Mouse (Mus musculus): Measurements from ENCODE around the gene Supt6.

The Supt6 gene

GRCm38 (mm10) chr11:78183884-78184514 is 61.8 kb downstream of the Supt6 start:
- no peak for DNase-seq (ENCODE audit: extremely low read depth, insufficient read length, low spot score)

DNA sequence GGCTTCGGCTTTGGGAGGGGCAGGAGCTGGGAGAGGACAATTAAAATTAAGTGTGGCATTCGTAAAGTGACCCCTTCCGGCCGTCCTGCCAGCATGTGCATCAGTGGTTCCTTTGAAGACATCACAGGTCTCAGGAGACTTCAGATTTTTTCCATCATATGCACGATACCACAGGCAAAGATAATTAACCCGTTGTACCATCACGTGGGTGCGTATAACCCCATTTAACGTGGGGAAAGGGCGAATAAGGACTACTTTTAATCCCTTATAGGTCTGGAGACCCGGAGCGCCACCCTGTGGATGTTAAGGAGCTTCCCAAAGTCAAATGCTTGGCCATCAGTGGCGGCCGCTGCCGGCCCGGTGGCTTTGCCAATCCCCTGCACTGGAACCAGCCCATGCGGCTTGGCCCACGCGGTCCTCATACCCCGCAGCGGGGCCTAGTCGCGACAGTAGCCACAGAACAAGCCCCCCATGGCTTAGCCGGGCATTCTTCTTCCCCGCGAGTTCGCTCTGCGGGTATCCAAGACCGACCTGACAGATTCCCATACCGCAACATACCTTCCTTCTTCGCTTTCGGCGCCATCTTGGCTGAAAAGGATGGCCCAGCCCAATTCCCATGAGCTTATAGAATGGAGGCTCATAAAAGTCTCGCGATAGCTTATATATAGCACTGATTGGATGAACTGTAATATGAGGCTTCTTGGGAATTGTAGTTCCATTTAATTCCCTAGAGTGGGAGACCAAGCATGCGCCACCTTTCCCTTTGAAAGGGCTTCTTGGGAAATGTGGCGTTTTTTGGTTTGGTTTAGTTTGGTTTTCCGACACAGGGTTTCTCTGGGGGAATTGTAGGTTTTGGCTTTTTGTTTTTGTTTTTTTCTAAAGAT is 62.6 kb downstream of the Supt6 start, which contains the start of gene Rpl23a:
Rpl23a (minus strand) TSS at position 624 of the 884 bp plus-strand sequence.
- peak; percentile 87 for DNase-seq (ENCODE audit: extremely low read depth, insufficient read length, low spot score)

GRCm38 (mm10) chr11:78182450-78182849 is 63.3 kb downstream of the Supt6 start:
- DNase-seq (ENCODE audit: extremely low read depth, insufficient read length, low spot score), result no peak

DNA sequence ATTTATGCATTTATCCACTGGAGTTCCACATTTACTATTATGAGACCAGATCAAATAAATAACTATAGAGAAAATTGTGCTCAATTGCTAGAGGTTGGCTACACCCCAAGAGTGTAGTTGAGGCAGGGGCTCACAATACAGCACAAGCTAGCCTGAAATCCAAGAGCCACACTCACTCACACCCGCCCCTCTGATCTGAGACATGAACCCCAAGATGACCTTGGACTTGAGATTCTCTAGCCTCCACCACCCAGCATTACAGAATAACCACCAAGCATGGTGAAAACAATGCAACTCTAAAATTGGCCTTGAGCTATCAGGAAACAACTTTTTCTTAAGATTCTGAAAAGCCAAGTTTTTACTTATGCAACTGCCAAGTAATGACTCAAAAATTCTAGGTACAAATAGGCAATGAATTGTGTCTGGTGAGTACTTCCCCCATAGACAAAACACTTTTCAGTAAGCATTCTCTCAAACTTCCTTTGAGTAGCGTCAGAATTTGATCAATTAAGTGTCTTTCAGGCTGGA is 63.9 kb downstream of the Supt6 start:
- no peak for DNase-seq (ENCODE audit: extremely low read depth, insufficient read length, low spot score)

- DNase-seq (ENCODE audit: extremely low read depth, insufficient read length, low spot score), result no peak
Measured at GRCm38 (mm10) chr11:78180081-78180761, 65.6 kb downstream of the Supt6 start.

- DNase-seq (ENCODE audit: extremely low read depth, insufficient read length, low spot score), result no peak
Measured at GRCm38 (mm10) chr11:78179438-78179999, 66.3 kb downstream of the Supt6 start.

- DNase-seq (ENCODE audit: extremely low read depth, insufficient read length, low spot score), result peak; percentile 84
Measured at GRCm38 (mm10) chr11:78178859-78179437, 66.8 kb downstream of the Supt6 start.

DNA sequence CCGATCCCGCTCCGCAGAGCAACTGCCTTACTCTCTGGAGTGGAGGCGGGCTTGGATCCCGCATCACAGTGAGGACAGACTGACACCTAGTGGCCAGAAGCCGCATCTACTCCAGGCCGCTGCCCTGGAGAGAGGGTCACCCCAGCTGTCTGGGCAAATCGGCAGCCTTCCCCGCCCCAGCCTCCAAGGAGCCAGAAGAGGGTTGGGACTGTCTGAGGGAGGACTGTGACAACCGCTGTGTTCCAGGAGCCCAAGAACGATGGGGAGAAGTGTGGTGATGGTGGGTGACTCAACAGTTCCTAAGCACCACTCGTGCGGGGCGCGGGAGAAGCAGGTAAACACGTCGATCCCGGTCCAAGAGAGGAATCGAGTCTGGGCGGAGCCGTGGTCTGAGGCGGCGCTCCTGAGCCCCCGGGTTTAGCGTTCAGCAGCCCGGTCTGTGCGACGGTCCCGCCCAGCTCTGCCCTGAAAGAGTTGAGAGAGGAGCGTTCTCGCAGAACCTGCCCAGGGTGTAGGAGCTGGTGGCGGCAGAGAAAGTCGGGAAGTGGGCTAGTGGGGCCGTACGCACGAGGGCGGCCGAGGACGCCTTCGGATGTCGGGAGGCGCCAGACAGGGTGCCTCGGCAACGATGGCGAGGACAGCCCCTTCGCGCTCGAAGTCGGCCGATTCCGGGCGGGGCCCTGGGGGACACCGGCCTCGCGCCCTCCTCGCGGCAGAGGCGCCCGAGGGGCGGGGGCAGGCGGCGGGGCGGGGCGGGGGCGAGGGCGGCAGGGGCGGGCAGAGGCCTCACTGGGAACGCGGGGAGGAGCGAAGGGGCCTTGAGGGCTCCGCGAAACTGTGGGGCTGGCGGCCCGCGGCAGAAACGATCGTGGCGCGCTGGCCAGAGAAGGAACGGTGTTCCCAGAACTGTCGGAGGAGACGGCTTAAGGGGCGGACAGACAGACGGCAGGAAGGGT is 67.6 kb downstream of the Supt6 start:
- peak; percentile 90 for DNase-seq (ENCODE audit: extremely low read depth, insufficient read length, low spot score)

GRCm38 (mm10) chr11:78177437-78177836 is 68.3 kb downstream of the Supt6 start:
- DNase-seq (ENCODE audit: extremely low read depth, insufficient read length, low spot score), result peak; percentile 66

DNA sequence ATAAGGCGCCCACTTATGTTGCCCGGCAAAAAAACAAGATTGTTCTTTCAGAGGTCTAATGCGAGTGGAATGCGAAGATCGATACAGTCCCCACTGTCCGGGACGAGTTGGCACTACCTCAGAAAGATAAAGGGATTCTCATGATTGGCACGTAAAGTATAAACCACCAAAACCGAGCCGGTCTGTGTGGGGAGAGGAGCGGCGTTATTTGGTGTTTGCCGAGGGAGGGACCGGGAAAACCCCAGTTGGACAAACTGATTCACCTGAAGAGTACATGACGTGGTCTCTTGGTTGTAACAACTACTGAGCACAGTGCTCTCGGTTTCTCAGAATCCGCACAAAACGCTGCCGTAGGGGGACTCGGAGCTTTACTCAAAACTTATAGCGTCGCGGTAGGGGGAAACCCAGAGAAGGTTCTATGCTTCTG is 68.9 kb downstream of the Supt6 start:
- no peak for DNase-seq (ENCODE audit: extremely low read depth, insufficient read length, low spot score)

GRCm38 (mm10) chr11:78176402-78176862 is 69.4 kb downstream of the Supt6 start, which contains the start of the genes Nek8 and Tlcd1:
TSS of gene Nek8 (minus strand) at chr11:78176675.
TSS of gene Tlcd1 (plus strand) at chr11:78176711.
- DNase-seq (ENCODE audit: extremely low read depth, insufficient read length, low spot score), result peak; percentile 92

DNA sequence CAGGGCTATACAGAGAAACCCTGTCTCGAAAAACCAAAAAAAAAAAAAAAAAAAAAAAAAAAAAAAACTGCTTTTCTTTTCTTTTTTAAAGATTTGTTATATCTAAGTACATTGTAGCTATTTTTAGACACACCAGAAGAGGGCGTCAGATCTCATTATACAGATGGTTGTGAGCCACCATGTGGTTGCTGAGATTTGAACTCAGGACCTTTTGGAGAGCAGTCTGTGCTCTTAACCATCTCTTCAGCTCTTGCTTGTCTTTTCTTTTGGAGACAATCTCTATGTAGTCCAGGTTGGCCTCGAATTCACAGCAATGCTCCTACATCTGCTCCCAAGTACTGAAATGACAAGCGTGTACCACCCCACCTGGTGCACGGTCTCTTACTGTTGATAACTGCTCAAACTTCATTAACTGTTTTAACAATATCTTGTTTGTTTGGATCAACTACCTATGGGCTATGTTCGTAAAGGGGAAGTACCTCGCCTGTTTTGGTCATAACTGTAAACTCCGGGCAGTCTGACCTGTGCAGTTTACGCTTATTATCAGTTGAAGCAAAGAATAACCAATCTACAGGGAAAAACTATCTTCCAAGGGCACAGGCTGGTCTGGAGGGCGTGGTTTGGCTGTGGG is 69.9 kb downstream of the Supt6 start:
- no peak for DNase-seq (ENCODE audit: extremely low read depth, insufficient read length, low spot score)

DNA sequence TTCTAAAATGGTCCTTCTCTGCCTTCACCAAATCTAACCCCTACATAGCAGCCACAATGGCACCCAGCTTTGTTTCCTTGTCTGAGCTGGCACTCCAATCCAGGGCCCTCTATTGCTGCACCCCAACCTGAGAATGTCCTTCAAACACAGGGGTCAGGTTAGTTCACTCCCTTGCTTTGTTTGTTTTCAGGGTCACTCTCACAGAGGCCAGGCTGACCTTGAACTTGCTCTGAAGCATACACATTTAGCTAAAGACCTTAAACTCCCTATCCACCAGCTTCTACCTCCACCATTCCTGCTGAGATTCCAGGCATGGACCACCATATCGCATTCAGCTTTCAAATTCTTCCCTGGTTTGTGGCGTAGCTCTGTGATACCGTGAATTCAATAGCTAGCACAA is 71.3 kb downstream of the Supt6 start:
- no peak for DNase-seq (ENCODE audit: extremely low read depth, insufficient read length, low spot score)

- no peak for DNase-seq (ENCODE audit: extremely low read depth, insufficient read length, low spot score)
Measured at GRCm38 (mm10) chr11:78172748-78173383, 72.9 kb downstream of the Supt6 start.

GRCm38 (mm10) chr11:78172034-78172747 is 73.6 kb downstream of the Supt6 start:
- no peak for DNase-seq (ENCODE audit: extremely low read depth, insufficient read length, low spot score)

- no peak for DNase-seq (ENCODE audit: extremely low read depth, insufficient read length, low spot score)
Measured at GRCm38 (mm10) chr11:78171328-78171727, 74.5 kb downstream of the Supt6 start.

GRCm38 (mm10) chr11:78170306-78170705 is 75.5 kb downstream of the Supt6 start:
- DNase-seq (ENCODE audit: extremely low read depth, insufficient read length, low spot score), result no peak
